29 mouse cellular contexts compared by ENCODE assay signal in the genomic region with DNA sequence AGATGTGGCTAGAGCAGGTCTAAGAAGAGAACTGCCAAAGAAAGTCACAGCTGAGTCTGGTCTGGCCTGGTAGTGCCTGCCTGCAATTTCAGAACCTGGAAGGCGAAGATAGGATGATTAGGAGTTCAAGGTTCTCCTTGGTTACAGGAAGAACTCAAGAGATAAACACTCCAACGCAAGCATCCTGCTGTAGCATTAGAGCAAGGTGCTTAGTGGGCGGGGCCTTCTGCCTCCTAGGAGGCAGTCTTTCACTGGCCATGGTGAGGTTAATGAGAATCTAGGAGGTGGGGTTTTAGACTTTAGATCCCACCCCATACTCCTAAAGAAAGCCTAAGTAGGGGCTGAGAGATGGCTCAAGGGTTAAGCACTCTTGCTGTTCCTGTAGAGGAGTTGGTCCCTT.
DNase-seq lines count a peak whose midpoint lies in the region; ATAC-seq and TF ChIP-seq lines count a peak whose summit lies in the region.
"Had no signal": no experiment of that assay in that cellular context is flagged by ENCODE, and none has a peak within 500 bp of the region (broad histone marks: within the 10 kb centered on the region; RNA-seq: fewer than 3 reads in every experiment).

No protein-coding gene starts in this region.

- no peaks in the 10 kb centered on the region for H3K27me3 ChIP-seq in kidney, embryonic 16.5 days (ENCODE audit: insufficient read depth, low read length)
- no peaks in the 10 kb centered on the region for H3K27me3 ChIP-seq in midbrain, postnatal 0 days (ENCODE audit: insufficient read depth, low read length)
- H3K27me3 ChIP-seq in midbrain, embryonic 14.5 days (ENCODE audit: control insufficient read depth, insufficient read depth, low read length): no peaks in the 10 kb centered on the region
- H3K27me3 ChIP-seq in hindbrain, embryonic 16.5 days (replicated peaks; ENCODE audit: control insufficient read depth, insufficient read depth, low read length): no peaks in the 10 kb centered on the region
- H3K27me3 ChIP-seq: forebrain, embryonic 13.5 days; heart, embryonic 13.5 days; intestine, embryonic 15.5 days; limb, embryonic 13.5 days; liver, embryonic 13.5 days; midbrain, embryonic 12.5 days had no signal

- H3K9me3 ChIP-seq in kidney, embryonic 16.5 days (ENCODE audit: low read length): no peaks in the 10 kb centered on the region; the same call in 1 of the 2 replicates
- H3K9me3 ChIP-seq in midbrain, postnatal 0 days (ENCODE audit: low read length): no peaks in the 10 kb centered on the region
- no peaks in the 10 kb centered on the region for H3K9me3 ChIP-seq in midbrain, embryonic 14.5 days (ENCODE audit: control insufficient read depth, low read length)
- no peaks in the 10 kb centered on the region for H3K9me3 ChIP-seq in hindbrain, embryonic 16.5 days (ENCODE audit: control insufficient read depth, low read length)
- H3K9me3 ChIP-seq: intestine, embryonic 15.5 days; liver, embryonic 13.5 days had no signal

- 76% methylated on average over 3 of the region's 3 CpGs for WGBS in kidney, embryonic 16.5 days
- 76% methylated on average over 3 of the region's 3 CpGs for whole genome bisulfite sequencing in midbrain, postnatal 0 days
- WGBS in midbrain, embryonic 14.5 days: 73% methylated on average over 3 of the region's 3 CpGs
- 73% methylated on average over 3 of the region's 3 CpGs for WGBS in hindbrain, embryonic 16.5 days

- no peak overlapping the region for H3K9ac ChIP-seq in kidney, embryonic 16.5 days (replicated peaks; ENCODE audit: low read length)
- H3K9ac ChIP-seq in midbrain, postnatal 0 days (replicated peaks; ENCODE audit: low read length, poor library complexity, severe bottlenecking): no peak overlapping the region
- no peak overlapping the region for H3K9ac ChIP-seq in midbrain, embryonic 14.5 days (replicated peaks; ENCODE audit: low read length)
- H3K9ac ChIP-seq in hindbrain, embryonic 16.5 days (ENCODE audit: low read depth, low read length): no peak overlapping the region
- H3K9ac ChIP-seq: forebrain, embryonic 13.5 days; heart, embryonic 13.5 days; intestine, embryonic 15.5 days; limb, embryonic 13.5 days; liver, embryonic 13.5 days; midbrain, embryonic 12.5 days had no signal

- DNase-seq in kidney, postnatal 10 days: peak; percentile 4
- DNase-seq in midbrain, postnatal 0 days (ENCODE audit: low spot score): no peak
- DNase-seq in midbrain, embryonic 14.5 days: no peak
- no peak for DNase-seq in embryo, embryonic 10.5 days (ENCODE audit: low spot score)
- DNase-seq: adrenal gland, adult 2 months; adrenal gland, postnatal 36 days; cerebellum, adult 18-20 months; cerebellum, postnatal 10 days; gastrocnemius, postnatal 14 days; heart, postnatal 10 days; kidney, adult 2 months; liver, embryonic 13.5 days; lung, adult 18-20 months; right cerebral cortex, adult 18-20 months had no signal

- no peak for TF ChIP-seq CTCF in midbrain, postnatal 0 days (IDR thresholded peaks at IDR 0.05)

- H3K4me3 ChIP-seq in kidney, embryonic 16.5 days (ENCODE audit: low read length): no peak overlapping the region
- H3K4me3 ChIP-seq in midbrain, postnatal 0 days (ENCODE audit: low read depth, low read length): no peak overlapping the region
- no peak overlapping the region for H3K4me3 ChIP-seq in midbrain, embryonic 14.5 days (replicated peaks; ENCODE audit: low read depth, low read length)
- no peak overlapping the region for H3K4me3 ChIP-seq in hindbrain, embryonic 16.5 days (ENCODE audit: low read length)
- H3K4me3 ChIP-seq: forebrain, embryonic 13.5 days; heart, embryonic 13.5 days; intestine, embryonic 15.5 days; limb, embryonic 13.5 days; liver, embryonic 13.5 days; midbrain, embryonic 12.5 days had no signal

- no peaks in the 10 kb centered on the region for H3K36me3 ChIP-seq in kidney, embryonic 16.5 days (ENCODE audit: insufficient read depth, low read length)
- no peaks in the 10 kb centered on the region for H3K36me3 ChIP-seq in midbrain, postnatal 0 days (ENCODE audit: insufficient read depth, low read length)
- H3K36me3 ChIP-seq in midbrain, embryonic 14.5 days (ENCODE audit: control insufficient read depth, insufficient read depth, low read length): no peaks in the 10 kb centered on the region
- H3K36me3 ChIP-seq in hindbrain, embryonic 16.5 days (ENCODE audit: control insufficient read depth, insufficient read depth, low read length): no peaks in the 10 kb centered on the region
- H3K36me3 ChIP-seq: heart, embryonic 13.5 days; intestine, embryonic 15.5 days; limb, embryonic 13.5 days; liver, embryonic 13.5 days; midbrain, embryonic 12.5 days had no signal

- no peak for ATAC-seq in kidney, embryonic 16.5 days (ENCODE audit: low FRiP score, low TSS enrichment)
- no peak for ATAC-seq in midbrain, postnatal 0 days (ENCODE audit: low FRiP score)
- ATAC-seq in midbrain, embryonic 14.5 days (ENCODE audit: low FRiP score, low TSS enrichment): no peak
- peak; percentile 61; the same call in 1 of the 2 replicates for ATAC-seq in erythroid progenitor cell, adult 5-6 weeks (replicated peaks; ENCODE audit: low FRiP score, poor library complexity, severe bottlenecking)
- ATAC-seq in hindbrain, embryonic 16.5 days: no peak
- ATAC-seq: activated CD4-positive, CD25-positive, alpha-beta regulatory T cell, adult 4 months; CD4-positive, CD25-positive, alpha-beta regulatory T cell, adult 4 months; forebrain, embryonic 13.5 days; hindbrain, postnatal 0 days; intestine, embryonic 15.5 days; lung, postnatal 0 days had no signal

- H3K4me2 ChIP-seq in kidney, embryonic 16.5 days (replicated peaks; ENCODE audit: low read depth, low read length): no peak overlapping the region
- H3K4me2 ChIP-seq in midbrain, postnatal 0 days (ENCODE audit: low read depth, low read length, poor library complexity, severe bottlenecking): no peak overlapping the region
- H3K4me2 ChIP-seq in midbrain, embryonic 14.5 days (ENCODE audit: low read length): no peak overlapping the region
- no peak overlapping the region for H3K4me2 ChIP-seq in hindbrain, embryonic 16.5 days (ENCODE audit: low read length)
- H3K4me2 ChIP-seq: forebrain, embryonic 13.5 days; heart, embryonic 13.5 days; intestine, embryonic 15.5 days; limb, embryonic 13.5 days; liver, embryonic 13.5 days; midbrain, embryonic 12.5 days had no signal

- no peak overlapping the region for H3K27ac ChIP-seq in kidney, embryonic 16.5 days (ENCODE audit: low read length)
- peak overlapping the region; percentile 38 for H3K27ac ChIP-seq in midbrain, postnatal 0 days (ENCODE audit: low read depth, low read length)
- H3K27ac ChIP-seq in midbrain, embryonic 14.5 days (replicated peaks; ENCODE audit: low read depth, low read length): no peak overlapping the region
- no peak overlapping the region for H3K27ac ChIP-seq in hindbrain, embryonic 16.5 days (ENCODE audit: low read depth, low read length)
- H3K27ac ChIP-seq: forebrain, embryonic 13.5 days; heart, embryonic 13.5 days; intestine, embryonic 15.5 days; kidney, postnatal 0 days; limb, embryonic 13.5 days; liver, embryonic 13.5 days; macrophage; stomach, postnatal 0 days had no signal

- no peaks in the 10 kb centered on the region for H3K4me1 ChIP-seq in kidney, embryonic 16.5 days (ENCODE audit: insufficient read depth, low read length)
- peaks cover 6% of the 10 kb centered on the region for H3K4me1 ChIP-seq in midbrain, postnatal 0 days (ENCODE audit: insufficient read depth, low read length)
- H3K4me1 ChIP-seq in midbrain, embryonic 14.5 days (ENCODE audit: control insufficient read depth, insufficient read depth, low read length): peaks cover 13% of the 10 kb centered on the region
- H3K4me1 ChIP-seq in hindbrain, embryonic 16.5 days (ENCODE audit: control insufficient read depth, insufficient read depth, low read depth, low read length): peaks cover 8% of the 10 kb centered on the region
- H3K4me1 ChIP-seq: intestine, embryonic 15.5 days; limb, embryonic 13.5 days; liver, embryonic 13.5 days had no signal
